Comparison of ENCODE assay signal across 8 mouse cellular contexts in genomic region chr4:99121123-99121755, GRCm38 (mm10). TPM values are rescaled to one million over a fixed set of nuclear protein-coding genes. Genes with fewer than 3 reads are reported as not detected.
DNase-seq lines count a peak whose midpoint lies in the region; ATAC-seq and TF ChIP-seq lines count a peak whose summit lies in the region.

No protein-coding gene starts in this region.

- 1% methylated on average over 17 of the region's 17 CpGs for WGBS in kidney, embryonic 16.5 days
- WGBS in hindbrain, embryonic 12.5 days = 2% methylated on average over 17 of the region's 17 CpGs
- WGBS in midbrain, embryonic 15.5 days = 2% methylated on average over 17 of the region's 17 CpGs

- H3K4me1 ChIP-seq in kidney, embryonic 16.5 days (ENCODE audit: insufficient read depth, low read length) = peaks cover 28% of the 10 kb centered on the region
- H3K4me1 ChIP-seq in bone marrow macrophage, adult 2 months (ENCODE audit: control insufficient read depth, insufficient read depth, low read length) = peaks cover 27% of the 10 kb centered on the region
- H3K4me1 ChIP-seq in hindbrain, embryonic 12.5 days = peaks cover 31% of the 10 kb centered on the region
- peaks cover 47% of the 10 kb centered on the region for H3K4me1 ChIP-seq in midbrain, embryonic 15.5 days

- no peak for TF ChIP-seq CTCF in bone marrow macrophage, adult 2 months (IDR thresholded peaks at IDR 0.05; ENCODE audit: low read depth, low read length)

- peak overlapping the region; percentile 75 for H3K4me3 ChIP-seq in kidney, embryonic 16.5 days (ENCODE audit: low read length)
- H3K4me3 ChIP-seq in bone marrow macrophage, adult 2 months (ENCODE audit: insufficient read depth, low read length) = peak overlapping the region; percentile 93
- H3K4me3 ChIP-seq in hindbrain, embryonic 12.5 days = peak overlapping the region; percentile 98
- peak overlapping the region; percentile 96 for H3K4me3 ChIP-seq in midbrain, embryonic 15.5 days

- no peak for TF ChIP-seq POLR2A in bone marrow macrophage, adult 2 months (IDR thresholded peaks at IDR 0.05; ENCODE audit: borderline replicate concordance, low read depth, low read length)

- no peak; the same call in 1 of the 2 replicates for ATAC-seq in kidney, embryonic 16.5 days (ENCODE audit: low FRiP score, low TSS enrichment)
- ATAC-seq in hindbrain, embryonic 12.5 days (ENCODE audit: low FRiP score) = peak; percentile 58; the same call in 1 of the 2 replicates
- ATAC-seq in midbrain, embryonic 15.5 days (replicated peaks) = peak; percentile 66
- no peak for ATAC-seq in megakaryocyte progenitor cell, adult 5-6 weeks (replicated peaks; ENCODE audit: poor library complexity)

- H3K9ac ChIP-seq in kidney, embryonic 16.5 days (replicated peaks; ENCODE audit: low read length) = peak overlapping the region; percentile 98
- H3K9ac ChIP-seq in hindbrain, embryonic 12.5 days = peak overlapping the region; percentile 99
- H3K9ac ChIP-seq in midbrain, embryonic 15.5 days = peak overlapping the region; percentile 88

- H3K27me3 ChIP-seq in kidney, embryonic 16.5 days (ENCODE audit: insufficient read depth, low read length) = peaks cover 5% of the 10 kb centered on the region; the same call in 1 of the 2 replicates
- no peaks in the 10 kb centered on the region for H3K27me3 ChIP-seq in hindbrain, embryonic 12.5 days
- no peaks in the 10 kb centered on the region for H3K27me3 ChIP-seq in midbrain, embryonic 15.5 days (replicated peaks)

- no peaks in the 10 kb centered on the region for H3K9me3 ChIP-seq in kidney, embryonic 16.5 days (ENCODE audit: low read length)
- H3K9me3 ChIP-seq in hindbrain, embryonic 12.5 days (replicated peaks) = no peaks in the 10 kb centered on the region
- no peaks in the 10 kb centered on the region for H3K9me3 ChIP-seq in midbrain, embryonic 15.5 days

- H3K36me3 ChIP-seq in kidney, embryonic 16.5 days (ENCODE audit: insufficient read depth, low read length) = no peaks in the 10 kb centered on the region
- H3K36me3 ChIP-seq in hindbrain, embryonic 12.5 days = no peaks in the 10 kb centered on the region
- H3K36me3 ChIP-seq in midbrain, embryonic 15.5 days (replicated peaks) = no peaks in the 10 kb centered on the region

- peak overlapping the region; percentile 79; the same call in 1 of the 2 replicates for H3K27ac ChIP-seq in kidney, embryonic 16.5 days (ENCODE audit: low read length)
- no peak overlapping the region for H3K27ac ChIP-seq in bone marrow macrophage, adult 2 months (ENCODE audit: insufficient read depth, low read depth, low read length)
- peak overlapping the region; percentile 94 for H3K27ac ChIP-seq in hindbrain, embryonic 12.5 days
- H3K27ac ChIP-seq in midbrain, embryonic 15.5 days = peak overlapping the region; percentile 85

- DNase-seq in kidney, adult 18-20 months = no peak
- DNase-seq in right cerebral cortex, postnatal 25 days = no peak
- DNase-seq in cerebellum, adult 11-12 months = no peak

- peak overlapping the region; percentile 71 for H3K4me2 ChIP-seq in kidney, embryonic 16.5 days (replicated peaks; ENCODE audit: low read depth, low read length)
- H3K4me2 ChIP-seq in hindbrain, embryonic 12.5 days (replicated peaks) = peak overlapping the region; percentile 56
- H3K4me2 ChIP-seq in midbrain, embryonic 15.5 days = peak overlapping the region; percentile 49

RNA-seq across cellular contexts. Expression of gene Dock7, which starts 0.5 kb away (rescaled TPM):
- polyA plus RNA-seq in kidney, embryonic 16.5 days (2015; fragmentation: Nextera tagmentation; extraction: Ambion mirVana) = 50.3 and 63.0 TPM in 2 replicates
- 42.5 and 53.5 TPM in 2 replicates for polyA plus RNA-seq in bone marrow macrophage, adult 2 months (2012; ENCODE audit: insufficient read depth, insufficient read length, missing spikeins)
- polyA plus RNA-seq in hindbrain, embryonic 12.5 days (2016; fragmentation: Nextera tagmentation; extraction: Ambion mirVana) = 120 and 130 TPM in 2 replicates
- 71.1 and 71.7 TPM in 2 replicates for polyA plus RNA-seq in midbrain, embryonic 15.5 days (2015; fragmentation: Nextera tagmentation; extraction: Ambion mirVana)
- total RNA-seq in megakaryocyte progenitor cell, adult 5-6 weeks (2015) = 22.8 and 32.5 TPM in 2 replicates
- total RNA-seq in megakaryocyte progenitor cell, adult 5-6 weeks (2017) = 20.4 and 27.8 TPM in 2 replicates

Comparison
In these comparisons a context has a peak if more than half of its experiments do, and no peak if none do; other contexts are left out.
1. ATAC-seq: peak in hindbrain, embryonic 12.5 days (single experiment) and midbrain, embryonic 15.5 days (single experiment); none in kidney, embryonic 16.5 days (single experiment) and megakaryocyte progenitor cell, adult 5-6 weeks (single experiment).
2. Peak in every context shown above with its lines, with median percentiles within 50 percentile points of each other: H3K4me2 ChIP-seq, H3K4me3 ChIP-seq and H3K9ac ChIP-seq.